Mouse (Mus musculus) megakaryocyte, embryonic 14.5 days (primary cell): ENCODE measurements around the gene Me3. TPM values are rescaled to one million over a fixed set of nuclear protein-coding genes. Genes with fewer than 3 reads are reported as not detected.

Experiments
- H3K27me3 ChIP-seq: replicated peaks from 2 replicates; pipeline ENCODE3; 2012; ENCODE audit warnings: inconsistent platforms
- H3K36me3 ChIP-seq: replicated peaks from 2 replicates; pipeline ENCODE3; 2012; ENCODE audit warnings: low read length, inconsistent platforms, mixed read lengths
- H3K4me1 ChIP-seq: 2 replicates; pipeline ENCODE4 v1.6.1; 2012; ENCODE audit warnings: inconsistent platforms
- H3K4me3 ChIP-seq: replicated peaks from 2 replicates; pipeline ENCODE3; 2012; ENCODE audit warnings: moderate library complexity, mild to moderate bottlenecking, inconsistent platforms
- H3K9me3 ChIP-seq: 2 replicates; pipeline ENCODE4 v1.6.1; 2012; ENCODE audit warnings: inconsistent platforms
- FLI1 ChIP-seq: IDR thresholded peaks from 2 replicates; pipeline ENCODE4 v1.6.1; 2012; ENCODE audit warnings: low read length, inconsistent platforms, mixed read lengths
- GATA1 ChIP-seq: IDR thresholded peaks from 3 replicates; pipeline ENCODE4 v1.6.1; 2012; ENCODE audit warnings: mixed read lengths, low read length, inconsistent platforms, borderline replicate concordance
- polyA plus RNA-seq: library from polyadenylated mRNA; stranded (reverse); fragments of >175 nt; gene quantifications from 2 replicates; pipeline ENCODE4 v1.2.3, GENCODE M21; 2012; ENCODE audit warnings: low replicate concordance; ENCODE audit not compliant: insufficient read depth

The Me3 gene
- polyA plus RNA-seq, 1 experiment, result not detected

GRCm38 (mm10) chr7:89856440-89857217, 224.4 kb downstream of the Me3 start:
- H3K27me3 ChIP-seq, result peaks cover 4% of the 10 kb centered on the region
- TF ChIP-seq FLI1, result no peak
- no peak for TF ChIP-seq GATA1
- no peaks in the 10 kb centered on the region for H3K4me1 ChIP-seq
- H3K36me3 ChIP-seq, result no peaks in the 10 kb centered on the region
- H3K9me3 ChIP-seq, result no peaks in the 10 kb centered on the region
- no peak overlapping the region for H3K4me3 ChIP-seq

DNA sequence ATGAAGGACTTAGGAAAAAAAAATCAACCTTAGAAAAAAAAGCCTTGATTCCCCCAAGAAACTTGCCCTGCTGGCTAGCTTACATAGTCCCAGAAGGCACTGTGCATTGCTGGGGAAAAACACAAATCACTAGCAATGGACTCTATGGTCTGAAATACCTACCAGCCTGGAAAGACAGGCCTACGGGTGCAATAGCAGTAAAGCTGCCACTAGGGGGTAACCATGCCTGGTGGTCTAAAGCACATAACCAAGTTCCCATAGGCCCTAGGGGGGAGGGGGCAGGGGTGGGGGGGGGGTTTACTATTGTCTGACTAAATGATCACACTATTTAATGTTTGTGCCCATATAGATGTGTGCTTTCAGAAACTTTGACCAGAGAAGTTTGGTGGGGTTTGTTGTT, 232.6 kb downstream of the Me3 start:
- TF ChIP-seq FLI1, result no peak

DNA sequence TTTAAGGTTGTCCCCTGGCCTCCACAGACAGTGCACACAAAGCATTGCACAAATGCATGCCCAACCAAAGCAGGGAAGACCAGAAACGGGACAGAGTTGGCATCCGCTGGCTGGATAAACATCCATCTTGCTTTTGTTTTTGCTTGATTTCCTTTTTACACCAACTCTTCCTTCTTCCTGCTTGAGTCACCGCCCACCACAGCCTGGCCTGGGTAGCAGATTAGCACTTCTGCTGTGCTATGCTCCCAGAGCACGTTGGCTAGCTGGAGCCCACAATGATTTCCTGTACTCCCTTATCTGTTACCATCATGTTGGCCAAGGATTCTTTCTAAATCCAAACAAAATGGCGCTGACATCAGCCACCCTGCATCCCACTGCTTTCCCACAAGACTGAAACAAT, 235.0 kb downstream of the Me3 start:
- Histone ChIP-seq H3K36me3 (no peaks in the 10 kb centered on the region), H3K27me3 (no peaks in the 10 kb centered on the region), H3K4me1 (peaks cover 13% of the 10 kb centered on the region), H3K9me3 (0 out of 2 replicates have a peak, but pooled peaks cover 10% of the 10 kb centered on the region), H3K4me3 (peak overlapping the region; percentile 59)
- no peak for TF ChIP-seq FLI1
- no peak for TF ChIP-seq GATA1

More for the DNA sequence above, 232.6 kb downstream of the Me3 start:
- Histone ChIP-seq H3K4me1 (peaks cover 13% of the 10 kb centered on the region), H3K9me3 (0 out of 2 replicates have a peak, but pooled peaks cover 10% of the 10 kb centered on the region), H3K27me3 (no peaks in the 10 kb centered on the region), H3K36me3 (no peaks in the 10 kb centered on the region), H3K4me3 (no peak overlapping the region)

DNA sequence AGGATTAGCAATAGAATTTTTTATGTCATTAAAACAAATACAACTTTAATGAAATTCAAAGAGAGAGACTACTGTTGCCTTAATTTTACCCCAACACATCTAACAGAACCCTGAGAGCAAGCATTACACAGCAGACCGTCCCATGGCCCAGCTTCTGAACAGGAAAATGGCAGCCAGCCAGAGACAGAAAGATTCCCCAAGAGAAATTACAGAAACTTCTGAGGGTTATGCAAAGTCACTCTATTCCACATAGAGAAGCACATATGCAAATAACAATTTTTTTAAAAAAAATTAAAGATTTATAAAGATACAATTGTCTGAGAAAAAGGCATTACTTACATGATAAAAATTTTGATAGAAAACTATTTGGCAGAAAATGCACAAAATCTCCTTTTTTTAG, 247.5 kb downstream of the Me3 start:
- no peak for TF ChIP-seq GATA1
- TF ChIP-seq FLI1, result no peak
- Histone ChIP-seq H3K27me3 (peaks cover 7% of the 10 kb centered on the region), H3K9me3 (no peaks in the 10 kb centered on the region), H3K4me1 (peaks cover 18% of the 10 kb centered on the region), H3K36me3 (no peaks in the 10 kb centered on the region), H3K4me3 (no peak overlapping the region)

GRCm38 (mm10) chr7:89884551-89884950, 252.4 kb downstream of the Me3 start:
- Histone ChIP-seq H3K36me3 (no peaks in the 10 kb centered on the region), H3K27me3 (peaks cover 3% of the 10 kb centered on the region), H3K4me1 (peaks cover 29% of the 10 kb centered on the region), H3K4me3 (peak overlapping the region; percentile 65), H3K9me3 (no peaks in the 10 kb centered on the region)
- no peak for TF ChIP-seq GATA1
- no peak for TF ChIP-seq FLI1

DNA sequence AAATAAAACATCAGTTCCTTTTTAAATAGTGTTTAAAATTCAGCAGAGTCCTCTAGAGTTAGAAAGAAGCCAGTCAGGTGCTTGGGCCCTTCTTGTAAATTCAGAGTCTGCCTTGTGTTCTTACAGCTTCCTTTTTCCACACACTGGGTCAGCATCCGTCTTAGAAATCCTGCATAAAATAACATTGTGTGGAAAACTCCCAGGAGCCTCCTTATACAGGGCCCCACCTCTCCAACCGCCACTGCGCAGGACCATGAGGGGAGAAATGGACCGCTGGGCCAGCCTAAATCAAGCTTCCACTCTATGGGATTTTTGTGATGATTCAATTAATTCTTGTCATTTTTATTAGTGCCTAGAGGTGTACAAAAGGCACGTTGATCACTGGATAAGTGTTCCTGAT, 259.2 kb downstream of the Me3 start:
- TF ChIP-seq FLI1 (no peak), GATA1 (no peak)
- no peaks in the 10 kb centered on the region for H3K27me3 ChIP-seq
- no peak overlapping the region for H3K4me3 ChIP-seq
- H3K36me3 ChIP-seq, result no peaks in the 10 kb centered on the region
- H3K4me1 ChIP-seq, result peaks cover 17% of the 10 kb centered on the region
- H3K9me3 ChIP-seq, result no peaks in the 10 kb centered on the region

DNA sequence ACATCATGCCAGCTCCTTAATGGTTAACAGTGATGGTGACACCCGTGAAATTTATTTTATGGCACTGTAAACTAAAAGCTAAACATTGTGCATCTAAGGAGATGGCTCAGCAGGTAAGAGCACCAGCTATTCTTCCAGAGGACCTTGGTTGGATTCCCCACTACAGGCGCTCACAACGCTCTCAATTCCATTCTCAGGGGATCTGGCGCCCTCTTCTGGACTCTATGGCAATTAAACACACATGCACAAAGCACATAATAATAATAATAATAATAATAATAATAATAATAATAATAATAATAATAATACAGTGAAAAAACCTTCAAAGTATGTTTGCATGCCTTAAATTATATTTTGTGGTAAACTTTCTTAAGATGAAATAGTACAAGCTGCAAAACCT, 259.7 kb downstream of the Me3 start:
- TF ChIP-seq FLI1 (no peak), GATA1 (no peak)
- Histone ChIP-seq H3K4me3 (no peak overlapping the region), H3K27me3 (no peaks in the 10 kb centered on the region), H3K9me3 (no peaks in the 10 kb centered on the region), H3K36me3 (no peaks in the 10 kb centered on the region), H3K4me1 (peaks cover 17% of the 10 kb centered on the region)

DNA sequence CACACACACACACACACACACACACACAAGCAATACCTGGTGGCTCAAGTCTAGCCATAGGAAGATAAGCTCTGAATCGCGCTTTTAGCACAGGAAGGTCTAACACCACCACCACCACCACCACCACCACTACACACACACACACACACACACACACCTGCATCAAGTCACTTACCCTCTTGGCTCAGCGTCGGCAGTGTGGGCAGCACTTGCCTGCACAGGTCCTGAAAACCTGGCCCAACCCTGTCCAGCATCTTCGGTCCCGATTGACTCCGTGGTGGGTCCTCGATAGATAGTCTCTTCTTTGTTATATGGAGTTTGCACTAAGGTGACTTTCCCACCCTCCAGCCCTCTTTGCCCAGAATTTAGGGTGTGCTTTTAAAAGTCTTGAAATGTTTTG, 270.8 kb downstream of the Me3 start:
- Histone ChIP-seq H3K4me1 (peaks cover 15% of the 10 kb centered on the region), H3K27me3 (no peaks in the 10 kb centered on the region), H3K4me3 (no peak overlapping the region), H3K36me3 (no peaks in the 10 kb centered on the region), H3K9me3 (no peaks in the 10 kb centered on the region)
- TF ChIP-seq FLI1, result no peak
- TF ChIP-seq GATA1, result no peak

- Histone ChIP-seq H3K4me1 (peaks cover 15% of the 10 kb centered on the region), H3K36me3 (no peaks in the 10 kb centered on the region), H3K27me3 (peaks cover 2% of the 10 kb centered on the region), H3K9me3 (no peaks in the 10 kb centered on the region), H3K4me3 (peak within 1 kb of the TSS; percentile 48)
- TF ChIP-seq FLI1 (no peak), GATA1 (no peak)
These were observed 271.5 kb downstream of the Me3 start, which contains the start of gene Ccdc81 for GRCm38 (mm10) chr7:89903442-89904343. Gene Ccdc81 (minus strand): TSS chr7:89903629.

Other genes starting within 250 kb of the Me3 start
- 0.44 and 19.0 TPM in 2 replicates for gene Tmem135, start 228.2 kb upstream of the Me3 start, polyA plus RNA-seq
- gene Fzd4, start 228.0 kb upstream of the Me3 start, polyA plus RNA-seq, result 0.09 and 0.40 TPM in 2 replicates
- not detected in 2 replicates for gene Prss23, start 105.2 kb upstream of the Me3 start, polyA plus RNA-seq